Mouse (Mus musculus): ENCODE measurements around the gene Il2rb.

Gene Il2rb

GRCm38 (mm10) chr15:78481448-78482000 lies 13.5 kb downstream of the Il2rb start:
- in situ Hi-C loops (cut with MboI), result no loop called here

- in situ Hi-C loops (cut with MboI), result no loop called here
Measured at GRCm38 (mm10) chr15:78480991-78481390, 14.1 kb downstream of the Il2rb start.

GRCm38 (mm10) chr15:78480111-78480510 lies 15.0 kb downstream of the Il2rb start:
- in situ Hi-C loops (cut with MboI), result no loop called here

GRCm38 (mm10) chr15:78479470-78479869 lies 15.6 kb downstream of the Il2rb start:
- in situ Hi-C loops (cut with MboI), result no loop called here

GRCm38 (mm10) chr15:78478073-78478472 lies 17.0 kb downstream of the Il2rb start:
- in situ Hi-C loops (cut with MboI), result no loop called here

- in situ Hi-C loops (cut with MboI), result no loop called here
Measured at GRCm38 (mm10) chr15:78476878-78477277, 18.2 kb downstream of the Il2rb start.

GRCm38 (mm10) chr15:78475604-78476031 lies 19.5 kb downstream of the Il2rb start:
- in situ Hi-C loops (cut with MboI), result no loop called here

- in situ Hi-C loops (cut with MboI), result no loop called here
Measured at GRCm38 (mm10) chr15:78473442-78473841, 21.6 kb downstream of the Il2rb start.

GRCm38 (mm10) chr15:78471902-78472301 lies 23.2 kb downstream of the Il2rb start:
- in situ Hi-C loops (cut with MboI), result no loop called here

GRCm38 (mm10) chr15:78470495-78471276 lies 24.4 kb downstream of the Il2rb start:
- in situ Hi-C loops (cut with MboI), result no loop called here

GRCm38 (mm10) chr15:78468379-78468937 lies 26.6 kb downstream of the Il2rb start, which contains the start of gene Tmprss6:
TSS of gene Tmprss6 (minus strand) at chr15:78468634.
- in situ Hi-C loops (cut with MboI), result no loop called here

- in situ Hi-C loops (cut with MboI), result no loop called here
Measured at GRCm38 (mm10) chr15:78467570-78467969, 27.5 kb downstream of the Il2rb start.

GRCm38 (mm10) chr15:78466809-78467208 lies 28.3 kb downstream of the Il2rb start:
- in situ Hi-C loops (cut with MboI), result no loop called here

GRCm38 (mm10) chr15:78462981-78463380 lies 32.1 kb downstream of the Il2rb start:
- in situ Hi-C loops (cut with MboI), result no loop called here

- in situ Hi-C loops (cut with MboI), result no loop called here
Measured at GRCm38 (mm10) chr15:78457193-78457592, 37.9 kb downstream of the Il2rb start.

- in situ Hi-C loops (cut with MboI), result no loop called here
Measured at GRCm38 (mm10) chr15:78456051-78456450, 39.0 kb downstream of the Il2rb start.

- in situ Hi-C loops (cut with MboI), result no loop called here
Measured at GRCm38 (mm10) chr15:78455168-78455567, 39.9 kb downstream of the Il2rb start.

GRCm38 (mm10) chr15:78452929-78453328 lies 42.1 kb downstream of the Il2rb start:
- in situ Hi-C loops (cut with MboI), result no loop called here

GRCm38 (mm10) chr15:78451201-78451600 lies 43.9 kb downstream of the Il2rb start:
- in situ Hi-C loops (cut with MboI), result no loop called here

GRCm38 (mm10) chr15:78450419-78450768 lies 44.7 kb downstream of the Il2rb start:
- in situ Hi-C loops (cut with MboI), result no loop called here

- in situ Hi-C loops (cut with MboI), result loop anchor here (10.0 kb wide), 1 partner anchor 85 kb away; the partner anchor contains the start of gene C1qtnf6
Measured at GRCm38 (mm10) chr15:78449694-78450418, 45.2 kb downstream of the Il2rb start.

GRCm38 (mm10) chr15:78449131-78449530 lies 45.9 kb downstream of the Il2rb start:
- in situ Hi-C loops (cut with MboI), result loop anchor here (10.0 kb wide), 1 partner anchor 86 kb away; the partner anchor contains the start of gene C1qtnf6
